ENCODE assay signal across 8 mouse cellular contexts in the genomic region with DNA sequence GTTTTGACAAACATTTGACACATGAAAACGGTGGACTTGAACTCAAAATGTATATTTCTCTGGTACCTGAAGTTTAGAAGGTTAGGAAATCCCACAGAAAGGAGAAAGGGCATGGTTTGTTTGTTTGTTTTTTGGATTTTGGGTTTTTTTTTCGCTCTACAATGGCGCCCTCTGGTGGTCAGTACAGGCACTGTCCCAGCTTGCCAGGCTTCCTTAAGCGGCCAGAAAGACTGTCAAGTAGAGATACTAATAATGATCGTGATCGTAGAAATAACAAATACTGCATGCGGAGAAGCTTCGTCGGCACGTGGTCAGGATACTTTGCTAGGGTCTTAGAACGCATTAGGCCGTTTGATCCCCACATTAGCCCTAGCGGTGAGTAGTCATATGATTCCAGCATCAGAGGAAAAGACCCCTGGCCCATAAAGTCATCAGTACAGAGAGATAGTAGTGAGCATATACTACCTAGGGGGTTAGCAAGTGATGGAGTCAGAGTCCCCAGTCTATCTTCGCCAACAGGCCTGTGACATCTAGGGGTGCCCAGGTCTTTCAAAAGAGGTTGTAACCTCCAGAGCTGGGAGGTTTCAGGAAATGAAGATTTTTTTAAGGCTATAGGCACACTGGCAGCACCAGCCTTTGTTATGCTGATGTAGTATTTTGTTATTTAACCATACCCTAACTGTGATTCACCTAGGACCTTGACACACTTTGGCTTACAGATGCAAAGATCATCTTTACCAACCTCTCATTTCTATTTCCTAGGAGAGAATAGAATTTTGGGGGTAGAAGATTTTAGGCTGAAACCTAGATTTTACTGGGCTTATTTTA. TPM values are rescaled to one million over a fixed set of nuclear protein-coding genes. Genes with fewer than 3 reads are reported as not detected.
DNase-seq lines count a peak whose midpoint lies in the region; ATAC-seq and TF ChIP-seq lines count a peak whose summit lies in the region.

No protein-coding gene starts in this region.

- no peaks in the 10 kb centered on the region for H3K27me3 ChIP-seq in forebrain, embryonic 10.5 days (ENCODE audit: poor library complexity, severe bottlenecking)
- peaks cover 3% of the 10 kb centered on the region; the same call in 1 of the 2 replicates for H3K27me3 ChIP-seq in forebrain, embryonic 12.5 days
- H3K27me3 ChIP-seq in forebrain, embryonic 13.5 days = 0 out of 2 replicates have a peak, but pooled peaks cover 3% of the 10 kb centered on the region
- H3K27me3 ChIP-seq in hindbrain, embryonic 14.5 days (ENCODE audit: control insufficient read depth, insufficient read depth, low read length) = no peaks in the 10 kb centered on the region

- ATAC-seq in forebrain, embryonic 12.5 days (ENCODE audit: low FRiP score) = no peak
- ATAC-seq in forebrain, embryonic 13.5 days = no peak
- no peak for ATAC-seq in hindbrain, embryonic 14.5 days (ENCODE audit: low FRiP score)

- DNase-seq in forebrain, embryonic 10.5 days (ENCODE audit: extremely low spot score, low spot score) = peak; percentile 49
- peak; percentile 59 to 62 for DNase-seq in B cell, adult 2 months
- DNase-seq in brain, embryonic 14.5 days (ENCODE audit: low read depth) = peak; percentile 75
- DNase-seq in hindbrain, embryonic 14.5 days (ENCODE audit: low spot score) = peak; percentile 79
- DNase-seq in lung, postnatal 10 days = peak; percentile 65
- peak; percentile 20 for DNase-seq in retina, adult 2 months (ENCODE audit: low read depth, low spot score)

- no peaks in the 10 kb centered on the region for H3K36me3 ChIP-seq in forebrain, embryonic 10.5 days (replicated peaks)
- H3K36me3 ChIP-seq in forebrain, embryonic 12.5 days (replicated peaks) = no peaks in the 10 kb centered on the region
- H3K36me3 ChIP-seq in forebrain, embryonic 13.5 days (ENCODE audit: poor library complexity, severe bottlenecking) = no peaks in the 10 kb centered on the region
- no peaks in the 10 kb centered on the region for H3K36me3 ChIP-seq in hindbrain, embryonic 14.5 days (replicated peaks; ENCODE audit: control insufficient read depth, insufficient read depth)

- H3K9me3 ChIP-seq in forebrain, embryonic 10.5 days = no peaks in the 10 kb centered on the region
- H3K9me3 ChIP-seq in forebrain, embryonic 12.5 days = no peaks in the 10 kb centered on the region
- H3K9me3 ChIP-seq in forebrain, embryonic 13.5 days (replicated peaks) = no peaks in the 10 kb centered on the region
- no peaks in the 10 kb centered on the region for H3K9me3 ChIP-seq in hindbrain, embryonic 14.5 days (ENCODE audit: control insufficient read depth, low read length)

- H3K4me3 ChIP-seq in forebrain, embryonic 10.5 days = no peak overlapping the region
- no peak overlapping the region for H3K4me3 ChIP-seq in forebrain, embryonic 12.5 days (replicated peaks)
- no peak overlapping the region for H3K4me3 ChIP-seq in forebrain, embryonic 13.5 days
- H3K4me3 ChIP-seq in hindbrain, embryonic 14.5 days (replicated peaks; ENCODE audit: low read length) = no peak overlapping the region

- 0 out of 2 replicates have a peak, but pooled peaks cover 2% of the 10 kb centered on the region for H3K4me1 ChIP-seq in forebrain, embryonic 10.5 days
- H3K4me1 ChIP-seq in forebrain, embryonic 12.5 days = no peaks in the 10 kb centered on the region
- H3K4me1 ChIP-seq in forebrain, embryonic 13.5 days = no peaks in the 10 kb centered on the region
- H3K4me1 ChIP-seq in hindbrain, embryonic 14.5 days (replicated peaks; ENCODE audit: control insufficient read depth, insufficient read depth, low read length) = no peaks in the 10 kb centered on the region; the same call in 1 of the 2 replicates

- H3K4me2 ChIP-seq in forebrain, embryonic 12.5 days = no peak overlapping the region
- H3K4me2 ChIP-seq in forebrain, embryonic 13.5 days = peak overlapping the region; percentile 35
- H3K4me2 ChIP-seq in hindbrain, embryonic 14.5 days (replicated peaks) = peak overlapping the region; percentile 34

- TF ChIP-seq CTCF in brain, embryonic 14.5 days (IDR thresholded peaks at IDR 0.05; ENCODE audit: borderline replicate concordance, extremely low read depth, insufficient read depth, insufficient read length) = peak; percentile 88

- no peak overlapping the region for H3K27ac ChIP-seq in forebrain, embryonic 10.5 days
- H3K27ac ChIP-seq in forebrain, embryonic 12.5 days = no peak overlapping the region
- H3K27ac ChIP-seq in forebrain, embryonic 13.5 days = no peak overlapping the region
- no peak overlapping the region for H3K27ac ChIP-seq in hindbrain, embryonic 14.5 days

- no peak for TF ChIP-seq POLR2A in brain, embryonic 14.5 days (IDR thresholded peaks at IDR 0.05; ENCODE audit: borderline replicate concordance, extremely low read depth, insufficient read depth, insufficient read length, poor library complexity, severe bottlenecking)

- 16% methylated on average over 14 of the region's 14 CpGs for WGBS in forebrain, embryonic 10.5 days
- WGBS in forebrain, embryonic 12.5 days = 12% methylated on average over 14 of the region's 14 CpGs
- WGBS in forebrain, embryonic 13.5 days = 9% methylated on average over 14 of the region's 14 CpGs
- 10% methylated on average over 14 of the region's 14 CpGs for WGBS in hindbrain, embryonic 14.5 days

- H3K9ac ChIP-seq in forebrain, embryonic 12.5 days = no peak overlapping the region
- H3K9ac ChIP-seq in forebrain, embryonic 13.5 days = no peak overlapping the region; the same call in 1 of the 2 replicates
- H3K9ac ChIP-seq in hindbrain, embryonic 14.5 days = 0 out of 2 replicates have a peak overlapping the region, but pooled peaks have one; percentile 4

RNA-seq across cellular contexts. Expression of a gene that starts 18.4 kb away (rescaled TPM):
- polyA plus RNA-seq in forebrain, embryonic 10.5 days (2016; fragmentation: Nextera tagmentation; extraction: Ambion mirVana) = 0.35 and 0.37 TPM in 2 replicates
- 0.22 and 0.26 TPM in 2 replicates for polyA plus RNA-seq in forebrain, embryonic 12.5 days (2016; fragmentation: Nextera tagmentation; extraction: Ambion mirVana)
- 0.56 and 0.63 TPM in 2 replicates for polyA plus RNA-seq in brain, embryonic 14.5 days (2012; rRNA removed)
- 0.26 and 0.31 TPM in 2 replicates for polyA plus RNA-seq in forebrain, embryonic 13.5 days (2015; fragmentation: Nextera tagmentation; extraction: Ambion mirVana)
- polyA plus RNA-seq in hindbrain, embryonic 14.5 days (2014; fragmentation: Nextera tagmentation; extraction: Ambion mirVana) = 0.76 and 1.1 TPM in 2 replicates

Comparison
In these comparisons a context has a peak if more than half of its experiments do, and no peak if none do; other contexts are left out.
1. DNase-seq: peak in every context shown above with its lines; median percentile 79 in hindbrain, embryonic 14.5 days; 75 in brain, embryonic 14.5 days; 65 in lung, postnatal 10 days; 60 in B cell, adult 2 months; 49 in forebrain, embryonic 10.5 days; 20 in retina, adult 2 months.